Mouse (Mus musculus) liver, adult 2 months (tissue): ENCODE data around the gene Pik3cb. TPM values are rescaled to one million over a fixed set of nuclear protein-coding genes. Genes with fewer than 3 reads are reported as not detected.

Experiments
- DNase-seq: peaks from one replicate; pipeline ENCODE4 v3.0.0-alpha.2; 2011; ENCODE audit warnings: low read depth, low spot score; ENCODE audit errors: extremely low read depth
- H3K27ac ChIP-seq: fragments of 200-500 bp; replicated peaks from 2 replicates; pipeline ENCODE4 v1.5.1; 2012; ENCODE audit warnings: low read depth, mild to moderate bottlenecking, control low read depth, inconsistent platforms, low read length; ENCODE audit not compliant: insufficient read depth
- H3K27me3 ChIP-seq: fragments of 200-500 bp; 2 replicates; pipeline ENCODE4 v1.6.1; 2012; ENCODE audit warnings: mild to moderate bottlenecking, moderate library complexity, low read length, inconsistent platforms; ENCODE audit not compliant: control insufficient read depth, insufficient read depth
- H3K36me3 ChIP-seq: fragments of 200-500 bp; 2 replicates; pipeline ENCODE4 v1.6.1; 2012; ENCODE audit warnings: low read length, inconsistent platforms; ENCODE audit not compliant: control insufficient read depth, insufficient read depth
- H3K4me1 ChIP-seq: fragments of 200-500 bp; 2 replicates; pipeline ENCODE4 v1.6.1; 2011; ENCODE audit warnings: low read length; ENCODE audit not compliant: control insufficient read depth, insufficient read depth
- H3K4me3 ChIP-seq: fragments of 200-500 bp; 2 replicates; pipeline ENCODE4 v1.5.1; 2011; ENCODE audit warnings: low read depth, mild to moderate bottlenecking, control low read depth, low read length, moderate library complexity; ENCODE audit not compliant: insufficient read depth
- H3K79me2 ChIP-seq: fragments of 200-500 bp; 2 replicates; pipeline ENCODE4 v1.6.1; 2012; ENCODE audit warnings: inconsistent platforms, mild to moderate bottlenecking, low read length, moderate library complexity; ENCODE audit not compliant: control insufficient read depth, insufficient read depth
- H3K9ac ChIP-seq: fragments of 200-500 bp; 2 replicates; pipeline ENCODE4 v1.6.1; 2012; ENCODE audit warnings: low read depth, mild to moderate bottlenecking, control low read depth, inconsistent platforms, low read length
- CTCF ChIP-seq: fragments of 200-500 bp; IDR thresholded peaks from 2 replicates; pipeline ENCODE4 v1.5.1; 2011; ENCODE audit warnings: low read depth, low read length, control low read depth
- POLR2A ChIP-seq: fragments of 200-500 bp; IDR thresholded peaks from 2 replicates; pipeline ENCODE4 v1.6.1; 2011; ENCODE audit warnings: low read length, control low read depth; ENCODE audit not compliant: insufficient read depth; ENCODE audit errors: extremely low read depth
- WGBS: fragments of 180-500 bp; shearing (Covaris S2); methylation state at CpG from one replicate; pipeline ENCODE4 v1.1.7; 2018; 5-methylcytosine and 5-hydroxymethylcytosine counted together
- polyA plus RNA-seq: library from polyadenylated mRNA; depleted of rRNA; stranded (reverse); fragments of >200 nt; gene quantifications from 2 replicates; pipeline ENCODE4 v1.2.3, GENCODE M21; 2012
- total RNA-seq: library from RNA; depleted of rRNA; stranded (reverse); fragments of >200 nt; gene quantifications from 2 replicates; pipeline ENCODE4 v1.2.3, GENCODE M21; 2014

Gene Pik3cb
- total and polyA plus RNA-seq, 2 experiments, result 2.5 to 4.2 TPM

DNA sequence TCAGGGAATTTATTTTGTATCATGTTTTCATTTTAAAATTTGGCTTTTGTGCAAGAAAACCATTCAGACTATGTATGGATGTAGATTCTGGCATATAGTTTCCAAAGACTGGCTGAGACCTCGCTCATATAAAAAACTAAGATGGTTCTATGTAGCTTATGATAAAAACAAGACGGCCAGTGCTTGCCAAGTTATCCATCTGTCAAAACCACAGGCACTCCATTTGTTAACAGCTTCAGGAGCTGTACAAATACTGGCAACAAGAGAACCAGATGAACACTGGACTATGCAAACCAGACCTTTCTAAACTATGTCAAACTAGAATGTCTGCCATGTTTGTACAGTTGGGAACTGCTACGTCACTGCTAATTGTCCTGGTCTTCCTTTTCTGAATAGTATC is 82.7 kb downstream of the Pik3cb start:
- no peaks in the 10 kb centered on the region for H3K4me1 ChIP-seq
- H3K27me3 ChIP-seq, result no peaks in the 10 kb centered on the region
- no peak overlapping the region for H3K27ac ChIP-seq
- no peak overlapping the region for H3K4me3 ChIP-seq
- no peak for TF ChIP-seq CTCF
- no peak for TF ChIP-seq POLR2A
- H3K36me3 ChIP-seq, result peaks cover 21% of the 10 kb centered on the region
- WGBS, result 93% methylated on average over 3 of the region's 3 CpGs
- no peaks in the 10 kb centered on the region for H3K79me2 ChIP-seq
- DNase-seq, result no peak
- H3K9ac ChIP-seq, result no peak overlapping the region

DNA sequence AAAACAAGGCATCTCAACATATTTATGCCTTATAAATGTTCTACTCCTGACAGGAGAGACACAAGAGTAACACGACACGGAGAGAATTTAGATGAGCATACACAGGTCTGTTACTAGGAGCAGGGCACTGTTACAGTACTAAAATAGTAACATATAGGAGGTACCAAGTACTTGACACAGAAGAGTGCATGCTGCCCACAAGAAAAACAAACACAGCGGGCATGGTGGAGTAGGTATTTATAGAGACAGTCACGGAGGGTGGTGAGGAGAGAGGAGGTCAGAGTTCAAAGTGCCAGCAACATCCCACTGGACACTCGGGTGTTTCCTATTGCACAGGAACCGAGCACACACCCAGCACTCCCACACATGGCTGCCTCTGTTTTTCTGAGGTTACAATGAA is 90.7 kb downstream of the Pik3cb start:
- Histone ChIP-seq H3K27ac (no peak overlapping the region), H3K36me3 (peaks cover 14% of the 10 kb centered on the region)
- WGBS, result 58% methylated on average over 6 of the region's 6 CpGs

DNA sequence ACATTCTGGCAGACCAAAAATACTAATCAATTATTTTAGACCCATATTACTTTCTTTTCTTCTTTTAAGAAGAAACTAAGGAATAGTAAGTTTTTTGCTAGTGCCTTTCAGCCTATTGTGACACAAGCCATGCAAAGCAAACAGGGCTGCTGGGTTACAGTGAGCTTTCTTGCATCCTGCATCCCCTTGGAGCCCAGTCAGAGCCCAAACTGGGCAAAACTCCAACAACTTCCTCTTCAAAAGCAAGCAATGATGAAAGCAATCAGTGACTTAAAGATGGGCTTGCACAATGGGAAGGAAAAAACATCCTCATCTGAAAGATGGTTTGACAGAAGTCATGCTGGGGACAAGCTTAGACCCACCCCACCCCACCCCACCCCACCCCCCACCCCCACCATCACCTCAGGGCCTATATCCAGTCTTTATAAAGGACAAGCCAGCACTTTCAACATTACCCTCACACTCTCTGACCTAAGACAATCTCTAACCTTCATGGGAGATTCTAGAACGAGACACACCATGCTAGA is 91.6 kb downstream of the Pik3cb start:
- DNase-seq, result no peak
- H3K9ac ChIP-seq, result no peak overlapping the region
- no peaks in the 10 kb centered on the region for H3K27me3 ChIP-seq
- H3K27ac ChIP-seq, result no peak overlapping the region
- 70% methylated on average over 1 of the region's 1 CpGs for WGBS
- H3K4me1 ChIP-seq, result no peaks in the 10 kb centered on the region
- H3K4me3 ChIP-seq, result no peak overlapping the region
- H3K36me3 ChIP-seq, result peaks cover 16% of the 10 kb centered on the region
- TF ChIP-seq POLR2A (no peak), CTCF (no peak)
- no peaks in the 10 kb centered on the region for H3K79me2 ChIP-seq

More for the DNA sequence above, 90.7 kb downstream of the Pik3cb start:
- no peak for DNase-seq
- Histone ChIP-seq H3K4me3 (no peak overlapping the region), H3K9ac (no peak overlapping the region), H3K27me3 (no peaks in the 10 kb centered on the region), H3K4me1 (no peaks in the 10 kb centered on the region), H3K79me2 (no peaks in the 10 kb centered on the region)
- TF ChIP-seq CTCF (no peak), POLR2A (no peak)

DNA sequence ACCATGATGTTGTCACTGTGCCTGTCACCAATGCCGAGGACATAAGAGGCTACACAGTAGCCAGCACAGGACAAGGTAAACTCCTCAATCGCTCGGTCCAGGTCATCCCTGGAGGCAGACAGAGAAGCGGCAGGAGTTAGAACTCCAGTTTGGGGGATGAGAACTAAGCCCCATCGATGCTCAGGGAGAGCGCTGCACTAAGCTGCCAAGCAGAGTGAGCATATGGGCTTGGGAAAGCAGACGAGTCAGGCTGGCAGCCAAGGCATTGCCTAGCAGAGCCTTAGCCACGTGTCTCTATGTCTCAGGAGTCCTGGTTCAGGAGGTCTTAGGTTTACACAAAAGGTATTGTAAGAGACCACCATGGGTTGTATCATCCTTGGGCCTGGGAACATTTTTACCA is 95.7 kb downstream of the Pik3cb start:
- Histone ChIP-seq H3K27ac (no peak overlapping the region), H3K4me3 (no peak overlapping the region), H3K27me3 (no peaks in the 10 kb centered on the region), H3K79me2 (no peaks in the 10 kb centered on the region), H3K36me3 (peaks cover 27% of the 10 kb centered on the region), H3K9ac (no peak overlapping the region), H3K4me1 (no peaks in the 10 kb centered on the region)
- TF ChIP-seq CTCF (no peak), POLR2A (no peak)
- DNase-seq, result no peak
- 92% methylated on average over 8 of the region's 8 CpGs for WGBS

DNA sequence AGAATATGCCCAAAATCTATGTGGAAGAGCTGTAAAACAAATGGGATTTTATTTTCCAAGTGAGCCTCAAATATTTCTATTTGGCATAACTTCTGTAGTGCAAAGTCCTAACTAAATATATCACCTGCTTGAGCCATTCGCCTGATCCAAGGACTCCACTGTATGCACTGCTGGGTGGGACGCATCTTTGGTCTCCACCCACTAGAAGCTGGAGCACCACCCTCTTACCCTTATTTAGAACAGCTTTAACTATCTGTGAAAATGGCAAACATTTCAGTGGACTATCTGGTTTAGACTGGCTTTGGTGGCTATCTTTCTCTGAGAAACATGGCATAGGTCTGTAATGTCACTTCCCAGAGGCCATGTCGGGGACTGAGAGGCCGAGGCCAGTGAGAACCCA is 97.8 kb downstream of the Pik3cb start:
- Histone ChIP-seq H3K4me3 (no peak overlapping the region), H3K4me1 (no peaks in the 10 kb centered on the region), H3K79me2 (no peaks in the 10 kb centered on the region), H3K9ac (no peak overlapping the region), H3K36me3 (peaks cover 33% of the 10 kb centered on the region), H3K27me3 (no peaks in the 10 kb centered on the region), H3K27ac (no peak overlapping the region)
- DNase-seq, result no peak
- 91% methylated on average over 4 of the region's 4 CpGs for whole genome bisulfite sequencing
- no peak for TF ChIP-seq CTCF
- no peak for TF ChIP-seq POLR2A

DNA sequence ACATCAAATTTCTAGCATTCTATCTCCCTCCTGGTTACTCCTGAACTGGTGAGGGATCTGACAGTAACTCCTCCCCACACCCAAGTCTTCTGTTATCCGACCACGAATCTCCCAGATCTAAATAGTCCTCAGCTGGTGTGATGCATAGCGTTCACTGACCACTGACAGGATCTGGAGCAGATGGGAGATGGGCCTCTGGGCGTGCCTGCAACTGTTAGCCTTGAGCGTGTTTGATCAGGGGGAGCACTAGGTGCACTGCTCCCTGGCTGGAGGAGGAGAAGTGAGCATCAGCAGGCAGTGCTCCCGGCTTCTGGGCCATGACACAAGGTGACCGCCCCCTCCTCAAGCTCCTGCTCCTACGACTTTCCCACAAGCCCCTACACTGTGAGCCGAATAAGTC is 98.4 kb downstream of the Pik3cb start:
- no peaks in the 10 kb centered on the region for H3K79me2 ChIP-seq
- no peaks in the 10 kb centered on the region for H3K4me1 ChIP-seq
- no peak overlapping the region for H3K9ac ChIP-seq
- H3K4me3 ChIP-seq, result no peak overlapping the region
- 91% methylated on average over 9 of the region's 9 CpGs for WGBS
- no peaks in the 10 kb centered on the region for H3K27me3 ChIP-seq
- peaks cover 33% of the 10 kb centered on the region for H3K36me3 ChIP-seq
- no peak overlapping the region for H3K27ac ChIP-seq
- DNase-seq, result no peak
- TF ChIP-seq CTCF (no peak), POLR2A (no peak)
